Mouse (Mus musculus): ENCODE measurements at regions not wholly inside any gene's neighbourhood (a gene's known extent, or its start where the extent isn't known, plus 50 kb on each side); places are given as distances from the start of the nearest gene placed in this dataset.

GRCm38 (mm10) chr2:139322509-139322908, 171.2 kb upstream of the Sptlc3 start:
- TF ChIP-seq CTCF (IDR thresholded peaks at IDR 0.05; ENCODE audit: control insufficient read depth, insufficient read depth, insufficient replicate concordance, low read depth, low read length), result no peak
- TF ChIP-seq POLR2A (IDR thresholded peaks at IDR 0.05; ENCODE audit: control insufficient read depth, low read depth, low read length), result no peak
